Mouse (Mus musculus): Measurements from ENCODE around the gene Nmur1. TPM values are rescaled to one million over a fixed set of nuclear protein-coding genes. Genes with fewer than 3 reads are reported as not detected.
"Not testable (repeated sequence)": the region's sequence is repeated elsewhere in the genome, so short reads cannot be mapped to it uniquely, and the experiment has no call there.

Gene Nmur1
- polyA plus RNA-seq (2014; fragmentation: Nextera tagmentation; extraction: Ambion mirVana): not detected in 2 replicates

DNA sequence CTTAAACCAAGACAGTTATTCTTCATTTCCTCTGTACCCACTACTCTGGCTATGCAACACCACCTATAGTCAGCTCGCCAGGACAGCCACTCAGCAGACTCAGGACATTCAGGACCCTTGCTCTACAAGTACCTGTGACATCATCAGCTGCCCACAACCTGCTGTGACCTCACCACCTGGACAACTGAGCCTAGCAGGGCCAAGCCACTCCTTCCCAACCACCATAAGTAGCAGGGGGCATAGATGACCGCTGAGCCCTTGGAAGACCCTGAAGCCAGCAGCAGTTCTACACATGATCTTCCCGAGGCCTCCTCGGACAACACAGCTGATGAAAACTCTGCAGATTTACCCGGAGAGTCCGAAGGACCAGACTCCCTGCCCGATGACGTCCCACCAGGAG is at the start of gene Nmur1, which contains the start of gene Tex44:
Gene Nmur1, minus strand, starts transcription at position 101 of the 400 bp plus-strand sequence.
Gene Tex44, plus strand, starts transcription at position 202 of the 400 bp plus-strand sequence.
- ATAC-seq (ENCODE audit: low read depth) (no peak), DNase-seq (ENCODE audit: low spot score) (no peak)
- Histone ChIP-seq H3K4me1 (ENCODE audit: control insufficient read depth, insufficient read depth, low read length) (0 out of 2 replicates have a peak, but pooled peaks cover 6% of the 10 kb centered on the region), H3K9ac (ENCODE audit: low read depth, low read length) (peak within 1 kb of the TSS; percentile 40; the same call in 1 of the 2 replicates), H3K36me3 (ENCODE audit: control insufficient read depth, insufficient read depth, low read length) (no peaks in the 10 kb centered on the region), H3K4me2 (ENCODE audit: low read depth, low read length) (no peak within 1 kb of the TSS), H3K27ac (replicated peaks; ENCODE audit: low read depth, low read length) (no peak within 1 kb of the TSS; the same call in 1 of the 2 replicates), H3K27me3 (replicated peaks; ENCODE audit: control insufficient read depth, insufficient read depth, low read length) (no peaks in the 10 kb centered on the region), H3K4me3 (ENCODE audit: low read depth, low read length) (no peak within 1 kb of the TSS), H3K9me3 (ENCODE audit: control insufficient read depth, low read length) (no peaks in the 10 kb centered on the region)
- WGBS: 87% methylated on average over 8 of the region's 8 CpGs

DNA sequence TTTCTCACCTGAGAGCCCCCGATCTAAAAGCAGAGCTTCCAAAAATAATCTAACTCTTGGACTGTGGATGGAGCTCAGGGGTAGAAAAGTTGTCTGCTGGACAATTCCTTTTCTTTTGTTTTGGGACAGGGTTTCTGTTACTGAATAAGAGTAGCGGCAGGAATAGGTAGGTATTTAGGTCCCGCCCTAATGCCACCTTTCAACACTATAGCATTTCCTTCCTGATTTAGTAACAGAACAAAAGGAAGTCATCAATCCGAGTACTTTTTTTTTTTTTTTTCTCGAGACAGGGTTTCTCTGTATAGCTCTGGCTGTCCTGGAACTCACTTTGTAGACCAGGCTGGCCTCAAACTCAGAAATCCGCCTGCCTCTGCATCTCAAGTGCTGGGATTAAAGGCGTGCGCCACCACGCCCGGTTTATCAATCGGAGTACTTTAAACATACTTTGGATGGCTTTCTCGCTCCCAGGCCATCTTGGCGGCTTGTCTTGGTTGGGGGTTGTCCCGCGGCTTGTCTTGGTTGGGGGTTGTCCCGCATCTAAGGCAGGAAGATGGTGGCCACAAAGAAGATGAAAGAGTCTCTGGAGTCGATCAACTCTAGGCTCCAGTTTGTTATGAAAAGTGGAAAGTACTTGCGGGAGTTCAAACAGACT is 47.2 kb upstream of the Nmur1 start:
- H3K4me3 ChIP-seq (ENCODE audit: low read depth, low read length): no peak overlapping the region
- ATAC-seq (ENCODE audit: low read depth) (no peak), DNase-seq (ENCODE audit: low spot score) (no peak)
- peak overlapping the region; percentile 97 for H3K27ac ChIP-seq (replicated peaks; ENCODE audit: low read depth, low read length)
- H3K27me3 ChIP-seq (replicated peaks; ENCODE audit: control insufficient read depth, insufficient read depth, low read length): no peaks in the 10 kb centered on the region
- H3K9me3 ChIP-seq (ENCODE audit: control insufficient read depth, low read length): no peaks in the 10 kb centered on the region
- H3K4me2 ChIP-seq (ENCODE audit: low read depth, low read length): no peak overlapping the region
- 87% methylated on average over 18 of the region's 18 CpGs for WGBS
- H3K36me3 ChIP-seq (ENCODE audit: control insufficient read depth, insufficient read depth, low read length): no peaks in the 10 kb centered on the region
- peak overlapping the region; percentile 60 for H3K9ac ChIP-seq (ENCODE audit: low read depth, low read length)
- H3K4me1 ChIP-seq (ENCODE audit: control insufficient read depth, insufficient read depth, low read length): peaks cover 16% of the 10 kb centered on the region

DNA sequence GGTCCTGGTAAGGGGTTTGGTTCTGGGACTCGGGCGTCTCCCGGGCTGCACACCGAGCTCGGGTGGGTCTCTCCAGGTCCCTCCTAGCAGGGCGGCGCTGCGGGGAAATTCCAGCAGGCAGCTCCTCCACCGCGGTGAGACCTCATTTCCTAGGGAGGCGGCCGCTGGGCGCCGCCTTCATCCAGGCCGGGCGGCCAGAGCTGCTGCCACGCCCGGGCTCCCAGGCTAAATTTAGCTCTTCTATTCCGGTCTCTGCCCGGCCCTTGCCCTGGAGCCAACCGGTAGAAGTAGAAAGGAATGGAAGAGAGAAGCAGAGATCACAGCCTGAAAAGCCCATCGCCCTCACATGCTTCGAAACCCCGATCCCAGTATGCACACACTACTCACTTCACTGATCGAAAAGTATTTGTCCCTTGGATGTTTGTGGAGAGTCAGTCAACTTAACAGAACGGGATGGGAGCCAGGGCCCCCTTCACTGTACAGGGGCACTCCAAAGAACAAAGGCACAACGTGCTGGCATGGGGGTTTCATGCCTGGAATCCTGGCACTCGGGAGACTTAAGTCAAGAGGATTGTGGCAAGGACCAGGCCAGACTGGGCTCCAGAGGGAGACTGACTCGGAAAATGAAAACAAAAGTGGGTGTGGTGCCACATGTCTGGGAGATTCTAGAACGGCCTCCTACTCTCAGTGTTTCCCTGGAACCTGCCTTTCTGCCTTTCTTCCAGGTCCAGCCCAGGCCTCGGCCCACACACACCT is 46.3 kb upstream of the Nmur1 start:
- 12% methylated on average over 30 of the region's 31 CpGs for WGBS
- peak; percentile 89 for DNase-seq (ENCODE audit: low spot score)
- Histone ChIP-seq H3K4me1 (ENCODE audit: control insufficient read depth, insufficient read depth, low read length) (peaks cover 16% of the 10 kb centered on the region), H3K27ac (replicated peaks; ENCODE audit: low read depth, low read length) (peak overlapping the region; percentile 97), H3K36me3 (ENCODE audit: control insufficient read depth, insufficient read depth, low read length) (no peaks in the 10 kb centered on the region), H3K4me2 (ENCODE audit: low read depth, low read length) (peak overlapping the region; percentile 52), H3K4me3 (ENCODE audit: low read depth, low read length) (peak overlapping the region; percentile 18), H3K9ac (ENCODE audit: low read depth, low read length) (peak overlapping the region; percentile 60), H3K27me3 (replicated peaks; ENCODE audit: control insufficient read depth, insufficient read depth, low read length) (no peaks in the 10 kb centered on the region), H3K9me3 (ENCODE audit: control insufficient read depth, low read length) (no peaks in the 10 kb centered on the region)
- ATAC-seq (ENCODE audit: low read depth): peak; percentile 84

DNA sequence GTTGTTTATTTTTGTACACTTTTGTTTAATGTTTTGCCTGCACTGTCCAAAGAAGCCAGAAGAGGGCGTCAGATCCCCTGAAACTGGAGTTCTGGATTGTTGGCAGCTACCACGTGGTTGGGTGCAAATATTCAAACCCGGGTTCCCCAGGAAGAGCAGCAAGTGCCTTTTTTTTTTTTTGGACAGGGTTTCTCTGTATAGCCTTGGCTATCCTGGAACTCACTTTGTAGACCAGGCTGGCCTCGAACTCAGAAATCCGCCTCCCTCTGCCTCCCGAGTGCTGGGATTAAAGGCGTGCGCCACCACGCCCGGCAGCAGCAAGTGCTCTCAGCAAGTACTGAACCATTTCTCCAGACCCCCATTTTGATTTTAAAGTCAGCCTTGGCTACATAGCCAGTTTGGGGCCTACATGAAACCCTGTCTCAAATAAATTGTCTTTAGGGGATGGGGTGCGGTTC is 45.5 kb upstream of the Nmur1 start:
- not testable (repeated sequence) for ATAC-seq (ENCODE audit: low read depth); DNase-seq (ENCODE audit: low spot score); H3K9ac ChIP-seq (ENCODE audit: low read depth, low read length); H3K9me3 ChIP-seq (ENCODE audit: control insufficient read depth, low read length); H3K27me3 ChIP-seq (replicated peaks; ENCODE audit: control insufficient read depth, insufficient read depth, low read length); H3K4me3 ChIP-seq (ENCODE audit: low read depth, low read length); H3K36me3 ChIP-seq (ENCODE audit: control insufficient read depth, insufficient read depth, low read length)
- Histone ChIP-seq H3K4me1 (ENCODE audit: control insufficient read depth, insufficient read depth, low read length) (peaks cover 16% of the 10 kb centered on the region), H3K4me2 (ENCODE audit: low read depth, low read length) (peak overlapping the region; percentile 52; the same call in 1 of the 2 replicates), H3K27ac (replicated peaks; ENCODE audit: low read depth, low read length) (peak overlapping the region; percentile 97)
- WGBS: 74% methylated on average over 11 of the region's 11 CpGs

DNA sequence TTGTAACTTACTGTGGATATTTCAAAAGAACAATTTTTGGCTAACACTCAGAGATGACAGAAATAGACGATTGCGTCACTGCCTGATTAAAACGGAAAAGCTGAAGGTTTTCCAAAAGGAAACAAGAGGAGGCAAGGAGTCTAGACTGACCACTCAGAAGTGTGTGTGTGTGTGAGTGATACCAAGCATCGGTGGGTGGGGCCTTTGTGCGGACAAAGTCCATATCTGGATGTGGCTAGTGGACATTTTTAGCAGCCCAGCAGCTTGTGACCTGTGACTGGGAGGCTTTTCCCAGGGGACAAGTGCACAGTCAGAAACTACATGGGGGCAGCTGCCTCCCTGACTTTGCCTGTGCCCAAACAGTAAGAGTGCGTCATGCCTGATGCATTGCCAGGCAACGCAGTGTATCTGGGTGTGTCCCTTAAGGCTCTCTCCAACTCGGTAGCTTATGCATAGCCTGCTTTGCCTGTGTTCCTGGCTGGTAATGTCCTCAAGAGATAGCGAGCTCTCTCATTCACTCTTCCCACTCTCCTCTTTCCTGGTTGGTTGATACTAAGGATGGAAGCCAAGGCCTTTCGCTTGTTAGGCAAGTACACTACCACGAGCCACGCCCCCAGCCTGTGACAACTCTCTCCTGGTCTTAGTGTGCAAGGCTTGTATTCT is 44.6 kb upstream of the Nmur1 start:
- WGBS: 68% methylated on average over 12 of the region's 12 CpGs
- no peak overlapping the region for H3K4me3 ChIP-seq (ENCODE audit: low read depth, low read length)
- peak; percentile 72 for DNase-seq (ENCODE audit: low spot score)
- no peaks in the 10 kb centered on the region for H3K36me3 ChIP-seq (ENCODE audit: control insufficient read depth, insufficient read depth, low read length)
- H3K27me3 ChIP-seq (replicated peaks; ENCODE audit: control insufficient read depth, insufficient read depth, low read length): no peaks in the 10 kb centered on the region
- H3K9me3 ChIP-seq (ENCODE audit: control insufficient read depth, low read length): 0 out of 2 replicates have a peak, but pooled peaks cover 3% of the 10 kb centered on the region
- no peak overlapping the region for H3K9ac ChIP-seq (ENCODE audit: low read depth, low read length)
- H3K4me1 ChIP-seq (ENCODE audit: control insufficient read depth, insufficient read depth, low read length): peaks cover 16% of the 10 kb centered on the region
- peak overlapping the region; percentile 97 for H3K27ac ChIP-seq (replicated peaks; ENCODE audit: low read depth, low read length)
- ATAC-seq (ENCODE audit: low read depth): peak; percentile 41; the same call in 1 of the 2 replicates
- no peak overlapping the region for H3K4me2 ChIP-seq (ENCODE audit: low read depth, low read length)

DNA sequence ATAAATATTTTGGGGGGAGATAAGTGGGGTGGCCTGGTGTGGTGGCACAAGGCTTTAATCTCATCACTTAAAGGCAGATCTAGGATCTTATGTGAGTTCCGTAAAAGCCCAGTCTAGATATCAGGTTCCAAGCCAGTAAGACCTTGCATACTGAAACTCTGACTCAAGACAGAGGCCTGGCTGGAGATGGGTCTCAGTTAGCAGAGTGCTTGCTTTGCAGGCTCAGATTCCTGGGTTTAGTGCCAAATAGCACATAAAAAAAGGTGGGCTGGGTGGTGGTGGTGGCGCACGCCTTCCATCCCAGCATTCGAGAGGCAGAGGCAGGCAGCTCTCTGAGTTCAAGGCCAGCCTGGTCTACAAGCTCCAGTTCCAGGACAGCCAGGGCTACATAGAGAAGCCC is 43.8 kb upstream of the Nmur1 start:
- ATAC-seq (ENCODE audit: low read depth): no peak
- H3K4me2 ChIP-seq (ENCODE audit: low read depth, low read length): no peak overlapping the region
- H3K4me1 ChIP-seq (ENCODE audit: control insufficient read depth, insufficient read depth, low read length): peaks cover 22% of the 10 kb centered on the region
- 0 out of 2 replicates have a peak overlapping the region, but pooled peaks have one; percentile 28 for H3K27ac ChIP-seq (replicated peaks; ENCODE audit: low read depth, low read length)
- no peak overlapping the region for H3K4me3 ChIP-seq (ENCODE audit: low read depth, low read length)
- H3K9ac ChIP-seq (ENCODE audit: low read depth, low read length): no peak overlapping the region
- 0 out of 2 replicates have a peak, but pooled peaks cover 3% of the 10 kb centered on the region for H3K9me3 ChIP-seq (ENCODE audit: control insufficient read depth, low read length)
- H3K36me3 ChIP-seq (ENCODE audit: control insufficient read depth, insufficient read depth, low read length): no peaks in the 10 kb centered on the region
- DNase-seq (ENCODE audit: low spot score): no peak
- WGBS: 91% methylated on average over 4 of the region's 4 CpGs
- no peaks in the 10 kb centered on the region for H3K27me3 ChIP-seq (replicated peaks; ENCODE audit: control insufficient read depth, insufficient read depth, low read length)

DNA sequence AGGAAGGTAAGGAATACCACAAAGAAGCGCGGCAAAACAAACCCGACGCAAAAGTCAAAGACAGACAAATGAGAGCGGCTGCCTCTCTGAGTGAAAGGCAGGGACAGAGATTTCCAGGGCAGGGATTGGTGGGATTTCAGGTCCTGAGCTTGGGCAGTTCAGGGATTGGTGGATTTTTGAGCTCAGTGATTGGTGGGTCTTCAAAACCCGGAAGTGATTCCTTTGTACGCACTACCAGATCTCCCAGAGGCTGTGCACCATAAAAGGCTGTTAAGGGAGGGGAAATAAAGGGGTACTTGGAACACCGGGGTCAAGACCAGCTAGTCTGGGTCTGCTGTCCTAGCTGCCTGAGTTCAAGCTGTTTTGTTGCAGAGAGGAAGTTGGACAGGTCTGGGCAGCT is 41.4 kb upstream of the Nmur1 start:
- ATAC-seq (ENCODE audit: low read depth) (no peak), DNase-seq (ENCODE audit: low spot score) (no peak)
- WGBS: 87% methylated on average over 8 of the region's 8 CpGs

DNA sequence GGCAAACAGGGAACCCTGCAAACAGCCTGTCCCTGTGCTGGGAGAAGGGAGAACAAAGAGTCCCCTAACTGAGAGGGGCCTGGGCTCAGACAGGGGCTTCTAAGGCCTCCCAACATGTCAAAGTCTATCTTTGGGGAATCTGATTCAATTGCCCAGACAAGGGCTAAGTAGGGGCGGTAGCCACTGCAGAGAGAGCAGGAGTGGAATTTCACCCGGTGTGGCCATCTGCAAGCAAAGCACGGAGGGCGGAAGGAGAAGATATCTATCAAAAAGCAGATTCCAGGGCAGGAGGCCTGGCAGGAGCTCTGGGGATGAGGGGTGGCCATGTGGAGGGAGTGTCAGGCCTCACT is 38.8 kb upstream of the Nmur1 start:
- WGBS: 4% methylated on average over 4 of the region's 4 CpGs

More for the DNA sequence above, 41.4 kb upstream of the Nmur1 start:
- peaks cover 24% of the 10 kb centered on the region for H3K4me1 ChIP-seq (ENCODE audit: control insufficient read depth, insufficient read depth, low read length)
- no peaks in the 10 kb centered on the region for H3K36me3 ChIP-seq (ENCODE audit: control insufficient read depth, insufficient read depth, low read length)
- H3K27me3 ChIP-seq (replicated peaks; ENCODE audit: control insufficient read depth, insufficient read depth, low read length): no peaks in the 10 kb centered on the region
- no peak overlapping the region for H3K27ac ChIP-seq (replicated peaks; ENCODE audit: low read depth, low read length)
- H3K9ac ChIP-seq (ENCODE audit: low read depth, low read length): no peak overlapping the region
- H3K4me3 ChIP-seq (ENCODE audit: low read depth, low read length): no peak overlapping the region
- 0 out of 2 replicates have a peak, but pooled peaks cover 3% of the 10 kb centered on the region for H3K9me3 ChIP-seq (ENCODE audit: control insufficient read depth, low read length)
- H3K4me2 ChIP-seq (ENCODE audit: low read depth, low read length): no peak overlapping the region

More for the DNA sequence above, 38.8 kb upstream of the Nmur1 start:
- peak overlapping the region; percentile 95 for H3K27ac ChIP-seq (replicated peaks; ENCODE audit: low read depth, low read length)
- H3K36me3 ChIP-seq (ENCODE audit: control insufficient read depth, insufficient read depth, low read length): no peaks in the 10 kb centered on the region
- DNase-seq (ENCODE audit: low spot score): no peak
- no peak overlapping the region for H3K4me2 ChIP-seq (ENCODE audit: low read depth, low read length)
- H3K4me3 ChIP-seq (ENCODE audit: low read depth, low read length): no peak overlapping the region
- ATAC-seq (ENCODE audit: low read depth): peak; percentile 79
- H3K9me3 ChIP-seq (ENCODE audit: control insufficient read depth, low read length): 0 out of 2 replicates have a peak, but pooled peaks cover 3% of the 10 kb centered on the region
- H3K27me3 ChIP-seq (replicated peaks; ENCODE audit: control insufficient read depth, insufficient read depth, low read length): no peaks in the 10 kb centered on the region
- 0 out of 2 replicates have a peak overlapping the region, but pooled peaks have one; percentile 0 for H3K9ac ChIP-seq (ENCODE audit: low read depth, low read length)
- peaks cover 15% of the 10 kb centered on the region for H3K4me1 ChIP-seq (ENCODE audit: control insufficient read depth, insufficient read depth, low read length)

Data from embryonic facial prominence, embryonic 14.5 days (tissue).